Mouse (Mus musculus): ENCODE data around the gene Fermt2.

Fermt2 gene

DNA sequence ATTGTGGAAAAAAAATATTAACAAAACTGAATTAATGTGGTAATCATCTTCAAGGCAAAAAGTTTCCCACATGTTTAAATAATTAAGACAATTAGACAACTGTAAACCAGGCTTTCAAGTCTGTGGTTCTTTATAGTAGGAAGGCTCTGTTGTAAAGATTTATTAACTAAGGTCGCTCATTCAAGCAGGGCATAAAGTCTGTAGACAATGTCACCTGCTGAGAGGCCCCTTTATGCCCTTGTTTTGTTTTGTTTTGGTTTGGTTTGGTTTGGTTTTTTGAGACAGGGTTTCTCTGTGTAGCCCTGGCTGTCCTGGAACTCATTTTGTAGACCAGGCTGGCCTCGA lies 91.0 kb downstream of the Fermt2 start:
- DNase-seq (ENCODE audit: low read depth in 2 of 2, low spot score in 2 of 2), result no peak

DNA sequence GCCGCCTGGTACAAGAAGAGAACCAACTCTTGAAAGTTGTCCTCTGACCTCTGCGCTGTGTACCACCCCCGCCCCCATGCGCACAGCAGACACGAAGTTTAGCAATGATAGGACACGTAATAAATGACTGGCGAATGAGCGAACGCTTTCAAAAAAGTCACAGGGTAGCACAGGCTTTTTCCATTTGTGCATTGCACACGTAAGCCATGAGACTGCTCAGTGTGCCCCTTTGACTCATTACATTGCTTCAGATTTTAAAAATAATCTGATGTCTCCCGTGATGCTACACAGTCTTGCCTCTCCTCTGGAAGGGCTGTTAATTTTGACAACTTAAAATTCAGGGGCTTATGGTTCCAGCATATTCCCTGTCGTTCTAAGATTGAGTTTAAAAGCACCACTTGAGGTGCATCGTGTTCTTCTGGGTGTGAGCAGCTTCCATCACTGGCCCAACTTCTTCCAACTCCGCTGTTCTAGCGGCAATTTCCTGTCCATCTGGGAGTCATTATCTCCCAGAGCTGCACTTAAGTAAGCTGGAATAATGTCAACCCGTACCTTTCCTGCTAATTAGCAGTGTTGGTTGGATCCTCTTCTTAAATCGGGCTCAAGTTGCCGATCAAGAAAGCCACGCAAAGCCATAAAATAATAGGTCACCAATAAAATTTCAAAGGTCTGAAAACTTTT lies 91.5 kb downstream of the Fermt2 start:
- DNase-seq (ENCODE audit: low read depth in 2 of 2, low spot score in 2 of 2), result no peak

DNA sequence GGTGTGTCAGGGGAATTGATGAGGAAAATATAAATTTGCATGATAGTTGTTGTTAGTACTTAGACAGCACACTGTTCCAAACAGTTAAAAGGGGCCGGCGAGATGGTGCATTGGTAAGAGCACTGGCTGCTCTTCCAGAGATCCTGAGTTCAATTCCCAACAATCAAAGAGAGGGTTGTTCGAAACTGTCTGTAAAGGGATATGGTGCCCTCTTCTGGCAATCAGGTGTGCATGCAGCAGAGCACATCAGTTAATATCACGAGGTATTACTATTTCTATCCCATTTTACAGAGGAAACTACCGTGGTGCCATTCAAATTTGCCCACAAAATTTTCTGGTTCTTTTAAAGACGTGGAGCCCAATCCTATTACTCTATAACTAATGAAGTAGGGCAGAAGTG lies 95.7 kb downstream of the Fermt2 start:
- DNase-seq (ENCODE audit: low read depth in 2 of 2, low spot score in 2 of 2), result no peak

DNA sequence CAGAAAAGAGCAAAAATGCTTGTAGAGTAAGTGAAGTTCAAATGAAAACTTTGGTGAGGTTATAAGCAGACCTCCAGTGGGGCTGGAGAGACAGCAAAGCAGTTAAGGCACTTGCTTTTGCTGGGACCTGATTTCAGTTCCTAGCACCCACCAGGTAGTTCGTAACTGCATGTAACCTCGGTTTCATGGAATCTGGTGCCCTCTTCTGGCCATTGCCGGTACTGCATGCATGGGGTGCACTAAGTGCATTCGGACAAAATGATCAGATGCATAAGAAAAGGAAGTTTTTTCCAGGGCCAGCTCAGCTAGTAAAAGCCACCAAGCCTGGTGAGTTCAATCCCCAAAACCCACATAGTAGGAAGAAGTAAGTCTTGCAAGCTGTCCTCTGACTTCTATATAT lies 97.9 kb downstream of the Fermt2 start:
- no peak for DNase-seq (ENCODE audit: low read depth in 2 of 2, low spot score in 2 of 2)

DNA sequence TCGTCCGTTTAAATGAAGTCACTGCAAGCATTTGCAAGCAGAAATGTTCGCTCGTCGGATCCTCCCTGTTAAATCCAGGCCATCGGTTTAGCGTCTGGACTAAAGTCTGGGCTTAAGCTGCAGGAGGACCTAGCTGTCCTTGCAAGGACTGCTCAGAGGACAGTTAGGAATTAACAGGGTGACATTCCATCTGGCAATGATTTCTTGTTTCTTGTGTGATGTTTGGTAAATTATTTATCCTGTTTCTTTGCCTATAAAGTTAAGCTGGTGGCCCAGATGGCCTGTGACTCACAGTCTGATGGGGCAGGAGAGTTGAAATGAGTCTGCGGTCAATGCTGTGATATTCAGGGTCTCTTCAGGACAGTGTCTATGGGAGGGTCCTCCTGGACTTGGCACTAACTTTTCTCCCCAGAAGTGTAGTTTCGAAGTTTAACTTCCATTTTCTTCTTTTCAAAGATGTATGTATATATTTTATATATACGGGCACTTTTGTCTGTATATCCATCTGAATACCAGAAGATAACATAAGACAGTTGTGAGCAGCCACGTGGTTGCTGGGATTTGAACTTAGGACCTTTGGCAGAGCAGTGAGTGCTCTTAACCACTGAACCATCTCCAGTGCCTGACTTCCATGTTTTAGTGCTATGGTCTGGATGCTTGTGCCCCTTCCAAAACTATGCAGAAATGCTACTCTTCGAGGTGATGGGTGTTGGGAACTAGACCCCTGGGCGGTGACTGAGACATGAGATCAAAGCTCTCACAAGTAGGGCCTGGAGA lies 99.7 kb downstream of the Fermt2 start:
- DNase-seq (ENCODE audit: low read depth in 2 of 2, low spot score in 2 of 2), result no peak

DNA sequence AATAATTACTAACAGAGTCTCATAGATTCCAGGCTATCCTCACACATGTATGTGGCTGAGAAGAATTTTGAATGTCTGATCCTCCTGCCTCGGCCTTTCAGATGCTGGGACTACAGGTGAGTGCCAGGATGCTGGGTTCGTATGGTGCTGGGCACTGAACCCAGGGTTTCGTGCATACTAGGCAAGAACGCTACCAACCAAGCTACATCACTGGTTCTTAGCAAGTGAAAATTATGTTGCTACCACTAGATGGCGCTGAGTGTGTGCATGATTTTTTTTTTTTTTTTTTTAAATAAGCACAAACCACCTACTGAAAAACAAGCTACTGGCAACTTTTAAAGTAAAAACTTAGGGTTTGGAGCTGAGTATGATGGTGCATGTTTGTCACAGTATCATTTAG lies 106.7 kb downstream of the Fermt2 start:
- DNase-seq (ENCODE audit: low read depth in 2 of 2, low spot score in 2 of 2), result peak in 1 of 2 experiments; percentile 32

DNA sequence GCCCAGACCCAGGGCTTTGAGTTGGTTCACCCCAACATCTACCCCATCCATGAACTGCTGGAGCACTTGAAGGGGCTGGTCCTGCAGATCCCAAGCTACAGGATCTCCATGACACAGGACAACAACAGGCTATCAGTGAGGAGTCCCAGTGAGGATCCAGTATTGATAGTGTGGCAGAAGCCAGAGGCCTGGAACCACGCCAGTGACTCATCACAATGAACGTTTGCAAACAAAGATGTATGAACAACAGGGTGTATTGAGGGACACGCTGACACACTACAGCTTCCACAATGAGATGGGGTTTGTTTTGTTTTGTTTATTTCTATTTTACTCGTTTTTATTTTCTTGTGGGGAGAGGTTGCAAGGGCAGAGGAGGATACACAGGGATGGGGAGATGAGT lies 107.5 kb downstream of the Fermt2 start:
- no peak for DNase-seq (ENCODE audit: low read depth in 2 of 2, low spot score in 2 of 2)

DNA sequence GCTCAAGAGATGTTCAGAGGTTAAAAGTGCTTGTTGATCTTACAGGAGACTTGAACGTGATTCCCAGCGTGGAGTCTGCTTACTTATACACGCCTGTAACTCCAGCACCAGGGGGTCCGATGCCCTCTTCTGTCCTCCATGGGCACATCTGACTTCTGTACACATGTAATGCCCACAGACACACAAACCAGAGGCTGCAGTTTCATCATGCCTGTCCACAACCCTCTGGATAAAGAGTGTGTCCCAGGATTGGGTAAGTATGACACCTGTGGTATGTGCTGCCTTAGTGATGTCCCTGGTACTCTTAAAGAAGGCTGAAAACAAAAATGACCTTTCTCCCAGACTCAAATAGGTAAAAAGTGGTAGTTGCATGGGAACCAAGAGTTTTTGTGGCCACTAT lies 110.6 kb downstream of the Fermt2 start:
- DNase-seq (ENCODE audit: low read depth in 2 of 2, low spot score in 2 of 2), result no peak

DNA sequence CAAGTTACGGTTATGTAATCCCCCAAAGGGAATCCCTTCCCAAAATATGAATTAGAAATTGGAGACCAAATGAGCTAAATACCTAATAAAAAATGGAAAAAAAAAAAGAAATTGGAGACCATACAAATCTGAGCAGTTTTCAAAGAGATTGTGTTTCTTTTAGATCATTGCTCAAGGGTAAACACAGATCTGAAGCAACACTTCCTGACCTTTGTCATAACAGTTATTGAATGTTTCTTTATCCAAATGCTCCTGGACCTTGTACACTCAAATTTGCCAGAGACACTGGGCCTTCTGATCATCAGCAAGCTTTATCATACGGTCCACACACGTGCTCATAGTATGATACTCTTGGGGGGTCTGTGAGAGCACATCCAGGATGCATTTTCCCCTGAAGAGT lies 111.4 kb downstream of the Fermt2 start:
- no peak for DNase-seq (ENCODE audit: low read depth in 2 of 2, low spot score in 2 of 2)

DNA sequence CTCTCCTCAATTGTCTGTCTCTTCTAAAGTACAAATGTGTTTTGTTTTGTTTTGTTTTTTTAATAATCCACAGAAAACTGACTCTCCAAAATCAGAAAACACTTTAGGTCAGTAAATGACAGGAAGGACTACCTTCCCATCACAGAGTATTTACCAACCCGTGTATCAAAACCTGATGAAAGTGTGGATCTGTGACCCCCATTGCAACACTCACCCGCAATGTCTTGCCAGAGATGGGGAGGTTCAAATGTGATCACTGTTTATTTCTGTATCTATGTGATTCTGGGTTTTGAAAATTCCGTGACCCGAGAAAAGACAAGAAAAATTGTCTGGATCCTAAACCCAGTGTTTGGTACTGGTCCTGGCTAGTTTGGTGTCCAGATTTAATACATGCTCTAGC lies 113.7 kb downstream of the Fermt2 start:
- DNase-seq (ENCODE audit: low read depth in 2 of 2, low spot score in 2 of 2), result no peak

Measured in CD8-positive naive resting alpha-beta T cell, adult 2 months (primary cell).